Mouse (Mus musculus): ENCODE results near the gene Extl1. TPM values are rescaled to one million over a fixed set of nuclear protein-coding genes. Genes with fewer than 3 reads are reported as not detected.

Extl1 gene
- polyA plus RNA-seq, 2 experiments = 0.11 to 0.16 TPM

GRCm38 (mm10) chr4:134350641-134351040, 33.0 kb downstream of the Extl1 start:
- no peak for TF ChIP-seq EP300 (IDR thresholded peaks at IDR 0.05; ENCODE audit: low read depth)
- H3K27me3 ChIP-seq (ENCODE audit: control insufficient read depth, insufficient read depth, low read length) = peaks cover 2% of the 10 kb centered on the region; the same call in 1 of the 2 replicates
- H3K9me3 ChIP-seq (ENCODE audit: control insufficient read depth, low read length) = no peaks in the 10 kb centered on the region
- DNase-seq (ENCODE audit: low read depth in 3 of 3, low spot score in 3 of 3) (no peak), ATAC-seq (ENCODE audit: insufficient read depth) (no peak)
- H3K4me3 ChIP-seq (ENCODE audit: insufficient read depth in 1 of 2, low read depth in 2 of 2, low read length in 2 of 2) = no peak overlapping the region
- no peak overlapping the region for H3K27ac ChIP-seq
- no peak overlapping the region for H3K9ac ChIP-seq (replicated peaks)
- no peak overlapping the region for H3K4me2 ChIP-seq (ENCODE audit: low read depth)
- 56% methylated on average over 6 of the region's 6 CpGs for WGBS (ENCODE audit: insufficient replicate concordance)
- no peaks in the 10 kb centered on the region for H3K36me3 ChIP-seq (replicated peaks; ENCODE audit: control insufficient read depth, insufficient read depth, low read depth)
- no peaks in the 10 kb centered on the region for H3K4me1 ChIP-seq (replicated peaks; ENCODE audit: control insufficient read depth in 2 of 2, insufficient read depth in 2 of 2, low read length in 1 of 2)

GRCm38 (mm10) chr4:134349829-134350228, 33.8 kb downstream of the Extl1 start:
- Histone ChIP-seq H3K9ac (replicated peaks) (no peak overlapping the region), H3K27me3 (ENCODE audit: control insufficient read depth, insufficient read depth, low read length) (peaks cover 7% of the 10 kb centered on the region; the same call in 1 of the 2 replicates), H3K27ac (no peak overlapping the region), H3K4me3 (ENCODE audit: insufficient read depth in 1 of 2, low read depth in 2 of 2, low read length in 2 of 2) (no peak overlapping the region), H3K9me3 (ENCODE audit: control insufficient read depth, low read length) (no peaks in the 10 kb centered on the region), H3K4me2 (ENCODE audit: low read depth) (no peak overlapping the region), H3K36me3 (replicated peaks; ENCODE audit: control insufficient read depth, insufficient read depth, low read depth) (no peaks in the 10 kb centered on the region), H3K4me1 (replicated peaks; ENCODE audit: control insufficient read depth in 2 of 2, insufficient read depth in 2 of 2, low read length in 1 of 2) (no peaks in the 10 kb centered on the region)
- ATAC-seq (ENCODE audit: insufficient read depth) = no peak
- 64% methylated on average over 7 of the region's 7 CpGs for WGBS (ENCODE audit: insufficient replicate concordance)
- TF ChIP-seq CTCF (IDR thresholded peaks at IDR 0.05; ENCODE audit: low read depth) = no peak
- no peak for TF ChIP-seq EP300 (IDR thresholded peaks at IDR 0.05; ENCODE audit: low read depth)
- DNase-seq (ENCODE audit: low read depth in 3 of 3, low spot score in 3 of 3) = no peak

- peaks cover 16% of the 10 kb centered on the region for H3K27me3 ChIP-seq (ENCODE audit: control insufficient read depth, insufficient read depth, low read length)
- no peak overlapping the region for H3K9ac ChIP-seq (replicated peaks)
- 65% methylated on average over 5 of the region's 5 CpGs for WGBS (ENCODE audit: insufficient replicate concordance)
- H3K4me3 ChIP-seq (ENCODE audit: insufficient read depth in 1 of 2, low read depth in 2 of 2, low read length in 2 of 2) = no peak overlapping the region
- DNase-seq (ENCODE audit: low read depth in 3 of 3, low spot score in 3 of 3) = no peak
- no peaks in the 10 kb centered on the region for H3K4me1 ChIP-seq (replicated peaks; ENCODE audit: control insufficient read depth in 2 of 2, insufficient read depth in 2 of 2, low read length in 1 of 2)
- no peak for TF ChIP-seq EP300 (IDR thresholded peaks at IDR 0.05; ENCODE audit: low read depth)
- no peak for TF ChIP-seq CTCF (IDR thresholded peaks at IDR 0.05; ENCODE audit: low read depth)
- H3K27ac ChIP-seq = no peak overlapping the region
- no peak overlapping the region for H3K4me2 ChIP-seq (ENCODE audit: low read depth)
- no peaks in the 10 kb centered on the region for H3K9me3 ChIP-seq (ENCODE audit: control insufficient read depth, low read length)
- H3K36me3 ChIP-seq (replicated peaks; ENCODE audit: control insufficient read depth, insufficient read depth, low read depth) = no peaks in the 10 kb centered on the region
- no peak for ATAC-seq (ENCODE audit: insufficient read depth)
These were observed 35.1 kb downstream of the Extl1 start for GRCm38 (mm10) chr4:134348545-134348944.

GRCm38 (mm10) chr4:134348078-134348477, 35.6 kb downstream of the Extl1 start:
- Histone ChIP-seq H3K9me3 (ENCODE audit: control insufficient read depth, low read length) (no peaks in the 10 kb centered on the region), H3K4me3 (ENCODE audit: insufficient read depth in 1 of 2, low read depth in 2 of 2, low read length in 2 of 2) (no peak overlapping the region), H3K27me3 (ENCODE audit: control insufficient read depth, insufficient read depth, low read length) (peaks cover 21% of the 10 kb centered on the region), H3K9ac (replicated peaks) (no peak overlapping the region), H3K4me2 (ENCODE audit: low read depth) (no peak overlapping the region), H3K27ac (no peak overlapping the region), H3K36me3 (replicated peaks; ENCODE audit: control insufficient read depth, insufficient read depth, low read depth) (no peaks in the 10 kb centered on the region), H3K4me1 (replicated peaks; ENCODE audit: control insufficient read depth in 2 of 2, insufficient read depth in 2 of 2, low read length in 1 of 2) (no peaks in the 10 kb centered on the region)
- 60% methylated on average over 11 of the region's 11 CpGs for WGBS (ENCODE audit: insufficient replicate concordance)
- TF ChIP-seq CTCF (IDR thresholded peaks at IDR 0.05; ENCODE audit: low read depth) = no peak
- TF ChIP-seq EP300 (IDR thresholded peaks at IDR 0.05; ENCODE audit: low read depth) = no peak
- ATAC-seq (ENCODE audit: insufficient read depth) (no peak), DNase-seq (ENCODE audit: low read depth in 3 of 3, low spot score in 3 of 3) (no peak)

- 76% methylated on average over 15 of the region's 15 CpGs for WGBS (ENCODE audit: insufficient replicate concordance)
- H3K4me3 ChIP-seq (ENCODE audit: insufficient read depth in 1 of 2, low read depth in 2 of 2, low read length in 2 of 2) = no peak overlapping the region
- H3K9ac ChIP-seq (replicated peaks) = no peak overlapping the region
- TF ChIP-seq CTCF (IDR thresholded peaks at IDR 0.05; ENCODE audit: low read depth) (no peak), EP300 (IDR thresholded peaks at IDR 0.05; ENCODE audit: low read depth) (no peak)
- H3K36me3 ChIP-seq (replicated peaks; ENCODE audit: control insufficient read depth, insufficient read depth, low read depth) = no peaks in the 10 kb centered on the region
- DNase-seq (ENCODE audit: low read depth in 3 of 3, low spot score in 3 of 3) (no peak), ATAC-seq (ENCODE audit: insufficient read depth) (no peak)
- H3K4me1 ChIP-seq (replicated peaks; ENCODE audit: control insufficient read depth in 2 of 2, insufficient read depth in 2 of 2, low read length in 1 of 2) = no peaks in the 10 kb centered on the region
- H3K27ac ChIP-seq = no peak overlapping the region
- H3K4me2 ChIP-seq (ENCODE audit: low read depth) = no peak overlapping the region
- peaks cover 35% of the 10 kb centered on the region for H3K27me3 ChIP-seq (ENCODE audit: control insufficient read depth, insufficient read depth, low read length)
- no peaks in the 10 kb centered on the region for H3K9me3 ChIP-seq (ENCODE audit: control insufficient read depth, low read length)
These were observed 37.8 kb downstream of the Extl1 start for GRCm38 (mm10) chr4:134345802-134346201.
